Mouse (Mus musculus) olfactory bulb, adult 2 months (tissue): ENCODE measurements at regions not wholly inside any gene's neighbourhood (a gene's known extent, or its start where the extent isn't known, plus 50 kb on each side); places are given as distances from the start of the nearest gene placed in this dataset.
A peak's percentile ranks its signal among the peaks of the same experiment; 100 is the strongest.

Experiments used
- CTCF ChIP-seq: fragments of 200-500 bp; IDR thresholded peaks from 2 replicates; pipeline ENCODE4 v1.5.1; 2012; ENCODE audit warnings: low read depth, mild to moderate bottlenecking, low read length, moderate library complexity; ENCODE audit not compliant: insufficient read depth
- POLR2A ChIP-seq: fragments of 200-500 bp; IDR thresholded peaks from 2 replicates; pipeline ENCODE4 v1.6.1; 2012; ENCODE audit warnings: mild to moderate bottlenecking, low read depth, low read length, moderate library complexity; ENCODE audit not compliant: insufficient read depth

DNA sequence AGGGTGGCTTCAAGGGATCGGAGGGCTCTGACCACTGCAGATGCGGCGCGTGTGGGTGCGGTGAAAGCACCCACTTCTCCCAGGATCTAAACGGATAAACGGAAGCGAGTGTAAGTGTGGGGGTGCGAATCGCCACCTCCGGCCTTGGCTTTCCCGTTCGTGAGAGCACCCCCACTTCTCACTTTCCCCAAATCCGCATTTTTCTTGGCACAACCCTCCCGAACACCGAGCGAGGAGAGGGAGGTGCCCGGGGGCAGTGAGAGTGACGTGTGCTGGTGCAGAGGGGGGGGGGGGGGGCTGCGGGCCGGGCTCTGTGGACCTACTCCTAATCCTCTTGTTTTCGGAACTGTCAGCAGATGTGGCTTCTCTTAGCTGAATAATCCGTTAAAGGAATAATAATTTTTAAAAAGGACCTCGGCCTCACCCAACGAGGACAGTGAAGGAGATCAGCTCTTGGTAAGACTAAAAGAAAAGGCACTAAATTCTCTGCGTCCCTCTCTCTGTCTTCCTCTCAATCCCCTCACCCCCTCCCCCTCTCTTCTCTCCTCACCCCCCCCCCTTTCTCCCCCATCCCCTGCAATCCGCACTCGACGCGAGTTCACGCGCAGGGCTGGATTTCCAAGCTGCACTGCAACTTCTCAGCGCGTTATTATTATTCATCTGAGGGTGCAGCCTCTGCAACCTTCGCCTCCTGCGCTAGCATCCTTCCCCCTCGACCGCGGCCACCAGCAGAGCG is 483.8 kb downstream of the Prss52 start:
- TF ChIP-seq POLR2A (peak; percentile 57), CTCF (no peak)
